Mouse (Mus musculus): ENCODE data around the gene Auts2. TPM values are rescaled to one million over a fixed set of nuclear protein-coding genes. Genes with fewer than 3 reads are reported as not detected.

Auts2 gene
- total RNA-seq, 2 experiments from 2014 or later = 100 to 137 TPM

DNA sequence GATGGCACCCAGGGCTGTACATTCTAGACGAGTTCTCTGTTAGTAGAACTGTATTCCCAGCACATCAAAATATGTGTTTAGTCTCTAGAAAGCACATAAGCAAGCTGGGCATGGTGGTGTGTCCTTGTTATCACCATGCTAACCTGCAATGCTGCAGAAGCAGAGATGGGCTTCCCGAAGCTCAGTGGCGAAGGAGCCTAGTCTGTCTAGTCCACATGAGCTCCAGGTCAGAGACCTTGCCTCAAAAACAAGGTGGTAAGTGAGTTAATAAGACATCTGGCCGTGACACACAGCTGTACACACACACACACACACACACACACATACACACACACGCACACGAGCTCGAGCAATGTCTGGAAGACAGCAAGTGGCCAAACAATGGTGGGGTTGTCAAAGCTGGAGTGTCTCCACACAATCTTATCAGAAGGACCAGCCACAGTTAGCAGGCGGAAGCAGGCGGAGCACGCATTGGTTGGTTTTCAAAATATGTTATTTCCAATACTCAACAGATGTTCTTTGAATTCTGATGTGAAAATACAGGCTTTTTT lies 729.1 kb downstream of the Auts2 start:
- no peak for DNase-seq (ENCODE audit: low spot score in 2 of 2)
- intact Hi-C loops (cut with DNase I) = loop anchor here (5.0 kb wide), 1 partner anchor 277 kb away; no protein-coding TSS in a partner anchor

DNA sequence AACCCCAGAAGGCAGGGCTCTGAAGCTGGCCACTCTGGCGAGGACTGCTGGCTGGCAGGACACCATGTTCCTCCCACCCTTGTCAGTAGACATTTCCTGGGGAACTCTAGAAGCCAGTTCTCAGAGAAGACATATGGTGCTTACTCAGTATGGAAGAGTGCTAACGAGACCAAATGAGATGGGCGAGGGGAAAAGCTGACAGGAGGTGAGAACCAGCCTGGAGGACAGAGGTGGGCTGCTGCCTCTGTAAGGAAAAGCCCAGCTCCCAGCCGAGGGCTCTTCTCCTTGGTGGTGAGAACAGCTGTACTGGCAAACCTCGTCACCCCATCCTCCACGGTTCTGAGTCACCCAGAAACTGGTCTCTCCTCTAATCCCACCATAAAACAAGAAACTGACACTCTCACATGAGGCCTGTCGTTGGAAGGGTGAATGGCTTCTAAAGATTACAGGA lies 729.8 kb downstream of the Auts2 start:
- DNase-seq (ENCODE audit: low spot score in 2 of 2) = peak; percentile 74 to 84
- intact Hi-C loops (cut with DNase I) = loop anchor here (5.0 kb wide), 1 partner anchor 276 kb away; no protein-coding TSS in a partner anchor

DNA sequence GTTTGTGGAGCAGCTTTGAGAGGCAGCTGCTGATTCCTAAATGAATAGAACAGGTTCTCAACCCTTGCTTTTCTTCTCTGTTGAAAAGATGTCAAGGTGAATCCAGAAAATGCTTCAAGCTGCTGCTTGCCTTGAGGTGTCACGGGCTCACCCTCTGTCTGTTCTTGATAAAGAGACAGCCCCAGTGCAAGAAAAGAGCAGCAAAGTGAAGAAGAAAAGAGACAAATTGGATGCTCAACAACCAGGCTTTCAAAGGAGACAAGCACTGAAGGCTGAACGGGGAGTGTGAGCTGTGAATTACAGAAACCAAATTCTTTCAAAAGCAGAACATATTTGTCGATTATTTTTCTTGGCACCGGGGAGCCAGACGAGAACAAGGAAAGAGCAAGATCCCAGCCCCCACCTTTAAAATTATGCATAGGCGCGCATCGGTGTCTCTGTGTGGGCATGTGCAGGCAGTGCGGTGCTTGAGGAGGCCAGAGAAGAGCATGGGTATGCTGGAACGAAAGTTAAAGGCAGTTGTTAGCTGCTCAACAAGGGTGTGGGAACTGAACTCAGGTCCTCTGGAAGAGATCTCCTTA lies 730.6 kb downstream of the Auts2 start:
- intact Hi-C loops (cut with DNase I) = loop anchor here (5.0 kb wide), 1 partner anchor 275 kb away; no protein-coding TSS in a partner anchor
- peak; percentile 34 to 42 for DNase-seq (ENCODE audit: low spot score in 2 of 2)

DNA sequence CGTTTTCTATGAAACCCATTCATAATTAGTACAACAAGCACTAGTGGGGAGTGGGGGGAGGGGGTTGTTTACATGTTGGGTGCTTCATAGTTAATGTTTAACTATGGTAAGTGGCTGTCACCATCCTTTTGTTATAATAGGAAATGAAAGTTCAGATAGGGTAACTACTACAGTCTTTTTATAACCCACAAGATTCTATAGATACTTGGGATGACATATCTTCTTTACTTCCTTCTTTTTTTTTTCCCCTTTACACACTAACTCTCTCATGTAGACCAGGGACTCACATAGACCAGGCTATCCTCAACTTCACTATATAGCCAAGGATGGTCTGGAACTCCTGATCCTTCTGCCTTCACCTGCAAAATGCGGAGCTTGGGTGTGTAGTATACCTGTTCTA lies 736.8 kb downstream of the Auts2 start:
- intact Hi-C loops (cut with DNase I) = no loop called here
- no peak for DNase-seq (ENCODE audit: low spot score in 2 of 2)

GRCm38 (mm10) chr5:131805277-131805676 lies 737.9 kb downstream of the Auts2 start:
- intact Hi-C loops (cut with DNase I) = no loop called here

GRCm38 (mm10) chr5:131803609-131804008 lies 739.5 kb downstream of the Auts2 start:
- DNase-seq (ENCODE audit: low spot score in 2 of 2) = no peak
- intact Hi-C loops (cut with DNase I) = loop anchor here (5.0 kb wide), 1 partner anchor 36 kb away; no protein-coding TSS in a partner anchor

More at GRCm38 (mm10) chr5:131805277-131805676, 737.9 kb downstream of the Auts2 start:
- no peak for DNase-seq (ENCODE audit: low spot score in 2 of 2)

GRCm38 (mm10) chr5:131802340-131803036 lies 740.7 kb downstream of the Auts2 start:
- no peak for DNase-seq (ENCODE audit: low spot score in 2 of 2)
- intact Hi-C loops (cut with DNase I) = loop anchor here (5.0 kb wide), 1 partner anchor 35 kb away; no protein-coding TSS in a partner anchor

- DNase-seq (ENCODE audit: low spot score in 2 of 2) = no peak
These were observed 741.2 kb downstream of the Auts2 start for GRCm38 (mm10) chr5:131801924-131802323.

GRCm38 (mm10) chr5:131798373-131798772 lies 744.8 kb downstream of the Auts2 start:
- intact Hi-C loops (cut with DNase I) = no loop called here
- no peak for DNase-seq (ENCODE audit: low spot score in 2 of 2)

More at GRCm38 (mm10) chr5:131801924-131802323, 741.2 kb downstream of the Auts2 start:
- intact Hi-C loops (cut with DNase I) = loop anchor here (5.0 kb wide), 1 partner anchor 35 kb away; no protein-coding TSS in a partner anchor

DNA sequence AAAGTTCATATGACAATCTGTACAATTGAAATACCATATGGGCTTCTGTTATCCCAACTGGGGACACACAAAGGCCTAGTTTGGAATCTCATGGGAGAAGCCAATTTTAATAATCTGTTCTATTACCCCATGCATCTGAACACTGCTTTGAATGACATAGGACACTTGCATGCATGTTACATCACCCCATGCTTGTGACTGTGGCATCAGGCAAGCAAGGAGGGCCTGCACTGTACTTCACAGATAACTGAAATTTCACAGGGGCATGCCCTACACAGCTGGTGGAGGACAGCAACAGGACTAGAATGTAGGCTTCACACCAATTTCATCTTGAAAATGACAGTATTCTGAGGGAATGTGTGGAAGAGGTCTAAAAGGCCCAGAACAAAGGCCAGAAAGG lies 746.1 kb downstream of the Auts2 start:
- DNase-seq (ENCODE audit: low spot score in 2 of 2) = no peak
- intact Hi-C loops (cut with DNase I) = no loop called here

GRCm38 (mm10) chr5:131794411-131795133 lies 748.6 kb downstream of the Auts2 start:
- DNase-seq (ENCODE audit: low spot score in 2 of 2) = peak; percentile 73 to 76
- intact Hi-C loops (cut with DNase I) = loop anchor here (5.0 kb wide), 1 partner anchor 257 kb away; no protein-coding TSS in a partner anchor

DNA sequence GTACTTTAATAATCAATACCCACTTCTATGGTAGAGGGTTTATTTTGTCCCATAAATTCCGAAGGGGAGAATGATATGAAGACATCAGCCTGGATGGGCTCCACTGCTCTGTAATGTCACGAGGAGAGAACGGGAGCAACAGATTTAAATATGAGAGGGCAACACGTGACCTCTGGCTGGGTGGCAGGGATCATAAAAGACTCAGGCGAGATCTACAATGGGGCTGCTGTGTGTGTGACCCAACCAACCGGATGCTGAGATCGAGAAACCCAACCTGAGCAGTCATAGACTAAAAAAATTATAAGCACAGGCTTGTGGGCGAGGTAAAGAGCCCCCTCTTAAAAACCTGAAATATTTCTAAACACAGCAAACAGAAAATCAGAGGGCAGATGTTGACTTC lies 753.5 kb downstream of the Auts2 start:
- DNase-seq (ENCODE audit: low spot score in 2 of 2) = no peak
- intact Hi-C loops (cut with DNase I) = no loop called here

DNA sequence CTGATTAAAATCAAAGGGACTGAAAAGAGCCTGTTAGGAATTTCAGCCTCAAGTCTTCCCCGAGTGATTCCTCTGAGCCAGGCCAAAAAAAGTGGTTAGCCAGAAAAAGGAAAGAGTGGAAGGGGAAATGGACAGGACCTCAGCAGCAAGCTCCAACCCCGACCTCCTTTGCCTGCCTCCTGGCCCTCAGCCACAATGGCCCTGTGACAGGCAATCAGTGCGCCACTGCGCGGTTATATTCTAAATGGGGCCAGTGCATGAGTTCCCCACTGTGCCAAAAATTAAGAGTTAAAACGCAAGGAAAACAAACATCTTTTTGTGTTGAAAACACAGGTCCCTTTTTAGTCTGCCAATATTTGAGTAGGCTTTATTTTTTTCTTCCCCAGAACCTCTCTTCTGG lies 755.1 kb downstream of the Auts2 start:
- DNase-seq (ENCODE audit: low spot score in 2 of 2) = no peak
- intact Hi-C loops (cut with DNase I) = no loop called here

DNA sequence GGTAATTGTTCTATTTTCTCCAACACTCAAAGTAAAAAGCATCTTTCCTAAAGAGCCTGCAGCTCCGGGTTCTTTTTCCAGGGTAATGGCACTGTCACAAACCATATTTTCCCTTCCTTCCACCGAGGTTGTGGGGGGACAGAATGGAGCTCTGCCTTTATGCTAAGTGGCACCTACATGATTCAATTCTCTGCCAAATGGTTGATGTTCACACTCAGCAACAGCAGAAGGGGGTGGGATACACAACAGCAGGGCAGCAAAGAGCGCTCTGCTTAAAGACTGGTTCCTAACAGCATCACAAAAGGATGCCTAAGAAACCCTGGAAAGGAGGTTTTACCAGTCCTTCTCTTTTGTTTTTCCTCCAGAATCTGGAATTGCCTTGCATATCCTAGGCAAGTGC lies 759.9 kb downstream of the Auts2 start:
- intact Hi-C loops (cut with DNase I) = no loop called here
- peak in 1 of 2 experiments; percentile 23 for DNase-seq (ENCODE audit: low spot score in 2 of 2)

DNA sequence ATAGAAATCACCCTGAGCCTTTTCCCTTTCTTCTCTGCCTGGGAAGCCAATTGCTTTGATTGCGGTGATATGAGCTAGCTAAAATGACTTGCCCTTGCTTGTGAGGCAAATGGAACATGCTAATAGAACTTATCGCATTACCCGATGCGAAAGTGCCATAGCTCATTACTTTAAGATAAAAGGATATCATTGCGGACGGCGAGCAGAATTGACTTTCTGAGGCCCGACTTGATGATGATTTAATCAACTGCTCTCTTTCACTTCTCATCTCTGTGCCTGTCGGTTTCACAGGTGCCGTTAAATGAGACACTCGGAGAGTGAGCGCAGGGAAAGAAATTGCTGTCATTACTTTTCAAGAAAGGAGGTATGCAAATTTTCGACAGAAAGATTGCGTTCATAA lies 762.1 kb downstream of the Auts2 start:
- intact Hi-C loops (cut with DNase I) = no loop called here

DNA sequence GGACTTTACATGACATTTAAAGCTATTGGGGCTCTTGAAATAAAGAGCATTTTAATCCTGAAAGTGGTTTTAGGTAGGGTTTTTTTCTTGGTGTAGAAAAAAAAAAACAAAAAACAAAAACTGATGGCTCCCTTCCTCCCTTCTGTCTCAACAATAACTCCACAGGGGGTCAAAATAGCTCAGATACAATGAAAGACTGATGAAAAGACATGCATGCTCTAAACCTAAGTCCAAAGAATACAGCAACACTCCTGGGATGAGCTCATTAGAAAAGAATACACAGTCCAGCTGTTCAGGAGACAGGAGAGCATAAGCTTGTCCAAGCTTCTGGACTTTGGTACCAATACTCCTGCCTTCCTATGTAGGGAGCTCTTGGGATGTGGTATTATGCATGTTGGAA lies 764.0 kb downstream of the Auts2 start:
- DNase-seq (ENCODE audit: low spot score in 2 of 2) = no peak
- intact Hi-C loops (cut with DNase I) = no loop called here

More for the DNA sequence above, 762.1 kb downstream of the Auts2 start:
- DNase-seq (ENCODE audit: low spot score in 2 of 2) = no peak

DNA sequence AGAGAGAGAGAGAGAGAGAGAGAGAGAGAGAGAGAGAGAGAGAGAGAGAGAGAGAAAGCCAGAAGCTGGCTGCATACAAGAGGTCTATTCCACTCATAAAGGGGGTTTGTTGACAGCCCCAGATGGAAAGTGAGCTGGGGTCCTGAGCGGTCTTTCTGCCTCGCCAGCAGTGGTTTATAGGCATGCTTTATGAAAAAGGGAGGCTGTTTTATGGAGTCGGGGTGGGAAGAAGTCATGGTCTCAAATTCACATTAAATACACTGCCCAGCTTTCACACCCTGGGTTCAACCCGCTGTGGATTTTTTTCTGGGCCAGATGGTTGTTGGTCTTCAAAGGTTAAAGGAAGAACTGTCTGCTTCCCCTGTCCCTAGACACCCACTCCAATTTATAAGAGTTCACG lies 767.5 kb downstream of the Auts2 start:
- intact Hi-C loops (cut with DNase I) = no loop called here
- no peak for DNase-seq (ENCODE audit: low spot score in 2 of 2)

GRCm38 (mm10) chr5:131775222-131775621 lies 767.9 kb downstream of the Auts2 start:
- DNase-seq (ENCODE audit: low spot score in 2 of 2) = no peak
- intact Hi-C loops (cut with DNase I) = no loop called here

DNA sequence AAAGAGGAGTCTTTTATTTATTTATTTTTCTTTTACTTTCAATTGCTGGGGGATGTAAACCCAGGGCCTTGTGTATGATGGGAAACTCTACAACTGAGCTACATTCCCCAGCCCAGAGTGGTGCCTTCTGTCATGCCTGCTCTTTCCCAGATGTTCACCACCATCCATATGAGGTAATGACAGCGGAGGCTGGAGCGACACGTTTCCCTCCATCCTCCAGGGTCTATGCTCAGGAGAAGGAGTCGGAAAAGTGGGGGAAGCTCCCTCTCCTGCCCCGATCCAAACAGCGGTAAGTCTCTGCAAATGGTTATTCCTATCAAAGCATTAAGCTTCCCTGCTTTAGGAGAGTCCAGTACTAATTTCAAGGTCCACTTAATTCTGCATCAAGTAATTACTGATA lies 768.4 kb downstream of the Auts2 start:
- DNase-seq (ENCODE audit: low spot score in 2 of 2) = no peak

GRCm38 (mm10) chr5:131772616-131773015 lies 770.5 kb downstream of the Auts2 start:
- no peak for DNase-seq (ENCODE audit: low spot score in 2 of 2)
- intact Hi-C loops (cut with DNase I) = no loop called here

More for the DNA sequence above, 768.4 kb downstream of the Auts2 start:
- intact Hi-C loops (cut with DNase I) = no loop called here
